Mouse (Mus musculus): ENCODE data around the gene Pirt. TPM values are rescaled to one million over a fixed set of nuclear protein-coding genes. Genes with fewer than 3 reads are reported as not detected.

Pirt gene
- 10 to 100 TPM; 23.7 to 29.9 TPM for total RNA-seq (2021)

DNA sequence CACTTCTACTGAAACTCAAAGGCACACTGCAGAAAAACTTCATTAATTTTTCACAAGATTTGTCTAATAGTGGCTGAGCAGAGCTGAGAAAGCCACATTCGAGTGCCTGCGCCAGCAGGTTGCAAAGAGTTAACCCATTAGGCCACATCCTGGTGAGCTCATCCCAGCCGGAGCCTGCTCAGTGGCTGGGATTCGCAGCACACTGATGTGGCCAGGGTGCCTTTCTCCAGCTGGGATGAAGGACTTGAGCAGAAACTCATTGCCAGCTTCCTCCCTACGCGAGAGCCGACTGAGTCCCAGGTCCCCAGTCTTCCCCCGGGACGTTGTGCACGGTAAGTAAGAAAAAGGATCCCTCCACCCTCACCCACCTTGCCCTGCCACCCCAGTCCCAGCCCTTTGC, at the start of gene Pirt:
Pirt (plus strand) TSS at position 171 of the 400 bp plus-strand sequence.
- DNase-seq = peak; percentile 43 to 54
- intact Hi-C loops (cut with DNase I) = no loop called here

GRCm38 (mm10) chr11:66871701-66872100, 40.1 kb upstream of the Pirt start:
- DNase-seq = peak; percentile 24 to 56
- intact Hi-C loops (cut with DNase I) = loop anchor here (1.0 to 5.0 kb wide), 4 partner anchors 258 to 1051 kb away; no protein-coding TSS in a partner anchor

- DNase-seq = no peak
- intact Hi-C loops (cut with DNase I) = loop anchor here (5.0 kb wide), 1 partner anchor 966 kb away; no protein-coding TSS in a partner anchor
These were observed 38.9 kb upstream of the Pirt start for GRCm38 (mm10) chr11:66872773-66873470.

- intact Hi-C loops (cut with DNase I) = no loop called here
- peak; percentile 7 to 20 for DNase-seq
These were observed 30.5 kb upstream of the Pirt start for GRCm38 (mm10) chr11:66881291-66881690.

DNA sequence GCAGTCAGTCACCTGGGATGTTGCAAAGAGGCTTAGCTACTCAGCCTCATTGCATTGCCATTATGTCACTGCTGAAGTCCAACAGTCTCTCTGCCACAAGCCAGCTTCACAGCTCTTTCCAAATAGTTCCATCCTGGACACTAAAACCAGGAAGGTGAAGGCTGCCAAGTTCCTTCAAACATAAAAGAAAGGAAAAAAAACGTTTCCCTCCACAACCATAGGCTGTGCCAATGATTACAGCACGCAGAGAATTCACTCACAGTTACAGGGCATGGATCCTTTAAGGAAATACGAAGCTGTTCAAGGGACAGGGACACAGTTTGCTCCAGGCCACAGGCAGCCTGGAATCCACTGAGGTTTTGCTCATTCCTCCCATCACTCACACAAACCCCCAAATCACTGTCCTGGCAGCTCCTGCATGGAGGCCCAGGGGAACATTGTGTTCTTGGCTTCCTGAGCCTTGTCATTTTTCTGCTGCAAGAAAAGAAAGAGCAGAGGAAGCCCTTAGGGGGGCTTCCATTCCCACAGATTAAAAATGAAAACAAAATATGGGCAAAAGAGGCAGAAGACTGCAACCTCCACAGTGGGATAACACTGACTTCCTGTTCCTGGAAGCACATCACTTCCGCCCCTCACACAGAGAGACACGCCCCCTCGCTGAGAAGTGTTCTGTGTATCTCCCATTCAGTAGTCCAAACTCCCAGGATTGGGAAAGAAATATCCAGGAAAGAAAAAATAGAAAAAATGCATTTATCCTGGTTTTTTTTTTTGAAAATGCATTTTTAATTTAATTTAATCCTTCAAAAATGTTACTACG, 29.3 kb upstream of the Pirt start:
- intact Hi-C loops (cut with DNase I) = no loop called here
- DNase-seq = peak; percentile 38 to 41

DNA sequence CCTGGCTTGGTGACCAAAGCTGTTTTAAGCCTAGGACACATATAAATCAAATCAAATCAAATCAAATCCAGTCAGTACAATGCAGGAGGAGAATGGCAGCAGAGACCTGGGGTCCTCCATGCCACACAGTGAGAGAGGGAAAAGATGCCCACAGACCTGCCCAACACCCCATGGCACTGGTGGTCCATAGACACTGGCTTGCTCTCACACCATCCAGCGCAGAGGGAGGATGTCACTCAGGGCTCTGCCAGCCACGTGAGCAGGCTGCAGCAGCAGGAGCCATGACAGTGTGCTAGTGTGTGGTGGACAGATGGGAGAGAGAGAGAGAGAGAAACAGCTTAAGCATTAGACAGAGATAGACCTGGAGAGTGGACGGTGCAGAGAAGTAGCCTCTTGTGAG, 19.2 kb upstream of the Pirt start:
- intact Hi-C loops (cut with DNase I) = no loop called here

DNA sequence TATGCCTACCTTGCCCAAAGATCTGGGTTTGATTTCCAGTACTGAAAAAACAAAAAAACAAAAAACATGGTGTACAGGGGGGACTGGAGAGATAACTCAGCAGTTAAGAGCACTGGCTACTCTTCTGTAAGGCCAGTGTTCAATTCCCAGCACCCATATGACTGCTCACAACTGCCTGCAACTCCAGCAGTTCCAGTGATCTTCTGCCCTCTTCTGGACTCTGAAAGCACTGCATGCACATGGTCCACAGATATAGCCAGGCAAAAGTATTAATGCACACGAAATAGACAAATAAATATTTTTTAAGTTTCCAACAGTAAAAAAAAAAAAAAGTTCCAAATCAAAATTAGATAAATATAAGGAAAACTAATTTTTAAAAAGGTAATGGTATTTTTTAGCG, 13.0 kb upstream of the Pirt start:
- intact Hi-C loops (cut with DNase I) = no loop called here
- no peak for DNase-seq

More for the DNA sequence above, 19.2 kb upstream of the Pirt start:
- DNase-seq = no peak

- intact Hi-C loops (cut with DNase I) = no loop called here
- DNase-seq = peak; percentile 49 to 80
These were observed 12.4 kb upstream of the Pirt start for GRCm38 (mm10) chr11:66899426-66899825.

GRCm38 (mm10) chr11:66902801-66903200, 9.0 kb upstream of the Pirt start:
- intact Hi-C loops (cut with DNase I) = loop anchor here (5.0 kb wide), 1 partner anchor 184 kb away; no protein-coding TSS in a partner anchor
- DNase-seq = no peak

DNA sequence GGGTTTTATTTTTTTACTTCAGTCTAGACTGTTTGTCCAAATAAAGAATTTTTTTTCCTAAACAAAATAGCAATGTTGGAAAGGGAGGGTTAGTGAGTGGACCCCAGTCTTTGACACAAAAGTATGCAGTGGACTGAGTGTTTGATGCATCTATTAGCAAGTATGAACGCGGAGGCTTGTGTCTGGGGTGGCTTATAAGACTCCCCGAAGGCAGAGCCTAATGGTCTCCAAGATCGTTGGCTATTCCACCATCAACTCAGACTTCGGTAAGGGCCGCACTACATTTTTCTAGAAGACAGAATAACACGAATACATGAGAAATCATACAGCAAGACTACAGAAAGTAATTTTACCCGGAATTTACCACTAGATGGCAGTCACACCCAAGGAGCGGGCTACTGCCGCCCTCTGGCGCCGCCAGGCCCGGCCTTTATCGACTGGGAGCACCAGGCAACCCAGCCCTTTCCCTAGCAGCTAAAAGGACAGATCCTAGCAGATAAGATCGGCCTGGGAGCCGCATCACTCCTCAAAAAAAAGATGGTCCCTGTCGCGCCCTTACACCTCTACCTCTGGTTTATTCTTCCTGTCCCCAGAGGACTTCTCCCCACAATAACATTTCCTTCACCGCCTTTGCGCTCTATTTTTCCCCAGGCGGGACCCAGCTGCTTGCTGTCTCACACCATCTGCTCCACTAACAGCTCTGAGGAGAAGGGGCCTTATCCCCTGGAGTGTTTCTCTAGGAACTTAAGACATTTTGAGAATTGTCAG, 6.0 kb upstream of the Pirt start:
- peak; percentile 82 to 88 for DNase-seq
- intact Hi-C loops (cut with DNase I) = loop anchor here (1.0 kb wide), 2 partner anchors 80 to 116 kb away; no protein-coding TSS in a partner anchor

GRCm38 (mm10) chr11:66912531-66913458, 1.0 kb downstream of the Pirt start:
- intact Hi-C loops (cut with DNase I) = no loop called here

GRCm38 (mm10) chr11:66914249-66914648, 2.5 kb downstream of the Pirt start:
- intact Hi-C loops (cut with DNase I) = loop anchor here (2.0 kb wide), 1 partner anchor 71 kb away; no protein-coding TSS in a partner anchor
- DNase-seq = peak; percentile 68 to 73

More at GRCm38 (mm10) chr11:66912531-66913458, 1.0 kb downstream of the Pirt start:
- peak; percentile 66 to 72 for DNase-seq

DNA sequence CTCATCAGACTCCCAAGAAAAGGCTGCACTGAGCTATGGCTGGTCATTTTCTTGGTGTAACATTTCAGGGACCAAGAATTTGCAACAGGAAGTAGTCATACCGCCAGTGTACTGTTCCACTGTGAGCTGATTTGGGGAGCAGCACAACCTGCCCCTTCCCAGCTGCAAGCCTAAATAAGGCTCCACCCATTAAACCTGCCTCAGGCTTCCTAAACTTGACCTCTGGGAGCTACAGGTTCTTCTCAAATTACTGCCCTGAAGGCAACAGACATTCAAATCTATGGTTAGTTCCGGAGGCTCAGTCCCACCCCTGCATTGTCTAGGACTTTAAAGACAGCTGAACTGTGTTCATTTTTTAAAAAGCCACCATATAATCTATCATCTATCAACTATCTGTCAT, 8.2 kb downstream of the Pirt start:
- DNase-seq = no peak
- intact Hi-C loops (cut with DNase I) = no loop called here

- intact Hi-C loops (cut with DNase I) = no loop called here
- DNase-seq = no peak
These were observed 12.5 kb downstream of the Pirt start for GRCm38 (mm10) chr11:66924095-66924823.

DNA sequence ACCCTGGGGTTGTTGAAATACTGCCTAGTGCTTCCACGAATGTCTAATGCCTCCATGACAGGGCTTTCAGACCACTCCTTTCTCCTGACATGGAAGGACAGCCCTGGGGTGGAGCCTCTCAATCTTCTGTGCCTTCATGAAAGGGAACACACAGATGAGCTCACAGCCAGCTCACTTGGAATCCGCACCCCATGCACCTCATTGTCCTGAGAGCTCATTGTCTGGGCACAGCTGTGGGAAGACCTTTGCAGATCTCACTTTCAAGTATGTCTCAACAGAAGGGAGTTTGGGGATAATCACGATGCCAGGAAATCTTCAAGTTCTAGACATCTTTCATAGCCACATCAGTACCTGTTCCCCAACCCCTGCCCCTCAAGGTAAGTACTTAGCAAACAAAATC, 16.5 kb downstream of the Pirt start:
- intact Hi-C loops (cut with DNase I) = no loop called here
- no peak for DNase-seq

DNA sequence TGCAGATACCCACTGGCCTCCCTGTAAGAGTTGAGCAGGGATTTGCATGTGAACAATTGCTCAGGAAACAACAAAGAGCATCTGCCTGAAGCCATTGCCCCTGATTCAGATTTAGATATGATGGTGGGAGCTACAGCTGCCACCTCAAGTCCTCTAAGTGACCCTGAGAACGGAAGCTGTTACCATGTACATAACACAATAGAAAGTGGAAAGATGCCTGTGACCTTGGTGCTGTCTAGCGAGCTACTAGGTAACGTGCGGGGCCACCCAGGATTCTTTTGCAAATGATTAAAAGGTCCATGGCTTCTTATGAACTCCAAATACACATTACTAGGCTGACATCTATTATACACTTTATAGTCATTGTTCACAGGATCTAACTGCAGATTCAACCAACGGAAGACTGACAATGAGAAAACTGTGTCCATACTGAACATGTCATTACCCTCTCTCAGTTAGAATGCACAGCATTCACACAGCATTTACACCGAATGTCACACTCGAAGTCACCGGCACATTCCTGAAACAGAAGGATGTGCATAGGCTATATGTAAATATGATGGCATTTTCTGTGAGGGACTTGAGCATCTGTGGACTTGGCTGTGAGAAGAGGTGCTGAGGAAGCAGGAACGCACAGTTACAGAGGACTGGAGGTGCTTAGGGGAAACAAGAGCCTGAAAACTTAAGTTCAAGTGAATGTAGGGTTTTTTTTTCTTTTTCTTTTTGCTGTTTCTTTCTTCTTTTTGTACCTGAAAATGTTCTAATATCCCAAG, 21.2 kb downstream of the Pirt start:
- no peak for DNase-seq
- intact Hi-C loops (cut with DNase I) = no loop called here

DNA sequence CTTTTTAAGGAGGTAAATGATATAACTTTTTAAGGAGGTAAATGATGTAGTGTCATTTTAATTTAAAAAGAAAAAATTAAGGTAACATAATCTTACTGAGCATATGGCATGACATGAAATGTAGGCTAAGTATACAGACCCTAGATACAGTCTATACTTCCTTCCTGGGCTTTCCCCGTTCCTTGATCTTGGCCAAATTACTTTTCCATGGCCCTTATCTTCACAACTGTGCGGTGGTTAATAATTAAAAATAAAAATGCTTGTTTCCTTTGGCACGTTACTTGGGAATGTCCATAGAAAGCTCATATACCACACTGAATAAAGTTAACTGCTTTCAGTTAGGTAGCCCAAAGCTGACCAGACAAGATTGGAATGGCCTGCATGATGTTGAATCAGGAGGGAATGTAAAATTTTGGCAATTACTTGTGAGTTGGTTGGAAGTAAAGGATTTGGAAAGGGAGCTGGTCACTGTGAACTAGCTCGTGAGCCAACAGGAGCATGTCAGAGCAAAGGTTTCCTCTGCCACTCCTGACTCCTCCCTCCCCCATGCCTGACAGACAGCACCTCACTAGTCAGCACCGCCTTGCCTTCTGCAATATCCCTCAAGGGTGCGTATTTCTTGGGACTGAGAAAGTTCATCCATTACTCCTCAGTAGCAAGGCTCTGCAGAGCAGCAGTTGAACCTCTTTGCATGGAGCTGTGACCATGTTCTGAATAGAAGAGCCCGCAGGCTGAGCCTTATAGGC, 22.8 kb downstream of the Pirt start:
- intact Hi-C loops (cut with DNase I) = no loop called here
- no peak for DNase-seq

GRCm38 (mm10) chr11:66942011-66942410, 30.2 kb downstream of the Pirt start:
- no peak for DNase-seq
- intact Hi-C loops (cut with DNase I) = no loop called here
